Mouse (Mus musculus) c-Kit-positive CD71-positive TER-119-positive erythroid progenitor cells, embryonic 14.5 days (primary cell): ENCODE measurements around the gene Tmem106c.

Experiments used
- DNase-seq: peaks from one replicate; pipeline ENCODE4 v3.0.0-alpha.2; 2013; ENCODE audit warnings: low spot score

The Tmem106c gene

GRCm38 (mm10) chr15:97952889-97953189 lies 11.2 kb upstream of the Tmem106c start:
- no peak for DNase-seq

- DNase-seq, result no peak
Measured at GRCm38 (mm10) chr15:97954671-97955070, 9.3 kb upstream of the Tmem106c start.

GRCm38 (mm10) chr15:97955286-97955685 lies 8.7 kb upstream of the Tmem106c start:
- DNase-seq, result no peak

GRCm38 (mm10) chr15:97955742-97956141 lies 8.3 kb upstream of the Tmem106c start:
- DNase-seq, result no peak

- DNase-seq, result no peak
Measured at GRCm38 (mm10) chr15:97956416-97956815, 7.6 kb upstream of the Tmem106c start.

- DNase-seq, result peak; percentile 15
Measured at GRCm38 (mm10) chr15:97963329-97963988, 541 bp upstream of the Tmem106c start.

- no peak for DNase-seq
Measured at GRCm38 (mm10) chr15:97964836-97965187, 812 bp downstream of the Tmem106c start.

- no peak for DNase-seq
Measured at GRCm38 (mm10) chr15:97965311-97966045, 1.5 kb downstream of the Tmem106c start.

- no peak for DNase-seq
Measured at GRCm38 (mm10) chr15:97970299-97970698, 6.3 kb downstream of the Tmem106c start.

GRCm38 (mm10) chr15:97972580-97972979 lies 8.6 kb downstream of the Tmem106c start:
- DNase-seq, result no peak

GRCm38 (mm10) chr15:97973248-97974005 lies 9.4 kb downstream of the Tmem106c start:
- no peak for DNase-seq

GRCm38 (mm10) chr15:97981560-97981959 lies 17.6 kb downstream of the Tmem106c start:
- no peak for DNase-seq

- DNase-seq, result no peak
Measured at GRCm38 (mm10) chr15:97989544-97989943, 25.5 kb downstream of the Tmem106c start.

GRCm38 (mm10) chr15:97990124-97990523 lies 26.1 kb downstream of the Tmem106c start:
- no peak for DNase-seq

- no peak for DNase-seq
Measured at GRCm38 (mm10) chr15:97990721-97991120, 26.7 kb downstream of the Tmem106c start.

- no peak for DNase-seq
Measured at GRCm38 (mm10) chr15:97991285-97991895, 27.4 kb downstream of the Tmem106c start.

- DNase-seq, result no peak
Measured at GRCm38 (mm10) chr15:97992027-97992711, 28.2 kb downstream of the Tmem106c start.

GRCm38 (mm10) chr15:97992712-97993286 lies 28.8 kb downstream of the Tmem106c start:
- peak; percentile 53 for DNase-seq

- no peak for DNase-seq
Measured at GRCm38 (mm10) chr15:97996716-97997256, 32.8 kb downstream of the Tmem106c start.

- DNase-seq, result no peak
Measured at GRCm38 (mm10) chr15:97999546-97999945, 35.5 kb downstream of the Tmem106c start.

GRCm38 (mm10) chr15:97999991-98000390 lies 36.0 kb downstream of the Tmem106c start:
- no peak for DNase-seq
